Mouse (Mus musculus) embryonic stem cell, embryonic (primary cell): ENCODE measurements around the gene Asprv1.

Experiments
- CTCF ChIA-PET, 4 experiments: fragments of 300-600 bp in 2 of 4; fragments of 350-600 bp in 2 of 4; sonication (Branson Sonifier 250); formaldehyde crosslinking; loops; one replicate each; lab custom pipeline; 2022; ENCODE audit warnings: inconsistent platforms in 2 of 4; lab: Charles Lee
- POLR2A ChIA-PET, 4 experiments: fragments of 300-600 bp in 2 of 4; fragments of 350-600 bp in 2 of 4; sonication (Branson Sonifier 250); formaldehyde crosslinking; loops; one replicate each; lab custom pipeline; 2022; ENCODE audit warnings: antibody characterized with exemption in 4 of 4, inconsistent platforms in 1 of 4; lab: Charles Lee

Asprv1 gene

DNA sequence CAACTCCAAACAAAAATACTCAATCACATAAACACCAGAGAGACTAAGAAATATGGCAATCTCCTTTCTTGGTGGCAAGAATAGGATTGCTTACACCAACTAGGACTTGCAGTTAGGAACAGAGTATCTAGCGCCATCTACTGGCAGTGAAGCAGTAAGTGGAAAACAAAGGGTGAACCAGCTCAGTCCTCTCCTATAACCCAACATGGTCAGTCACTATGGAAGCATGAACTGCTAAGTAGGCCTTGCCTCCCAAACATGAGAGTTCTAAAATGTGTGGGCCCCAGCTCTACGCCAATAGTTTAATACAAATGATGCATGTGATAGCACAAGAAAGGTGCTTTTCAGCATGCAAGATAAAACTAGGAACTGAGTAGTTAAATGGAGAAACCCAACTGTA is 42.9 kb downstream of the Asprv1 start:
- POLR2A ChIA-PET: interaction anchor here in 2 of 4 experiments (0.5 to 1.8 kb wide), 17 partner anchors 11 to 232 kb away, joined by 3 to 12 read pairs (median 4); partner anchors contain the start of gene Snrnp27 (in 2 of the 2)
- CTCF ChIA-PET: interaction anchor here (0.6 to 2.4 kb wide), 40 partner anchors 11 to 306 kb away, joined by 3 to 13 read pairs (median 4); partner anchors contain the start of genes Snrnp27 (in 2 of the 4), Fam136a (in 1 of the 4) and Snrpg (in 1 of the 4)

DNA sequence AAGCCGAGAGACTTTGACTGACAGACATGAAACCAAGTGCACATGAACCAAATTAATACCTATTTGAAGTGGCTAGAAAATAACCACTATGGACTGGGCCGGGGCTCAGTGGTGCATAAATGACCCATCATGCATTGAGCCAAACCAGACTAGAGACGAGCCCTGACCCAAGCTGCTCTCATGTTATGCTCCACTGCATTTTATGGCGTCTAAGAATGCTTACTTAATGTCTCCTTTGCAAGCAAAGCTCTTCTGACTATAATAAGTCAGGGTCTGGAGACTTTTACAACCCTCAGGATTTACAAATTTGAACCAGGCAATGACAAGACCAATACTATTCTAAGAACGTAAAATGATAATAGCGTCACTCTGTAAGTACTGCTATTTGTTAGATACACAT is 50.4 kb downstream of the Asprv1 start:
- ChIA-PET POLR2A (interaction anchor here in 1 of 4 experiments (2.1 kb wide), 1 partner anchor 15 kb away, joined by 6 read pairs; no protein-coding TSS in a partner anchor), CTCF (interaction anchor here in 2 of 4 experiments (0.6 to 1.3 kb wide), 3 partner anchors 16 to 129 kb away, joined by 3 read pairs; no protein-coding TSS in a partner anchor)
